Mouse (Mus musculus): ENCODE data around the gene Bcam.
A peak's percentile ranks its signal among the peaks of the same experiment; 100 is the strongest.

The Bcam gene

GRCm38 (mm10) chr7:19752652-19753051 is 18.2 kb downstream of the Bcam start:
- no peak for DNase-seq (ENCODE audit: low spot score)

- DNase-seq (ENCODE audit: low spot score): no peak
These were observed 19.8 kb downstream of the Bcam start for GRCm38 (mm10) chr7:19751070-19751383.

- DNase-seq (ENCODE audit: low spot score): peak; percentile 85
These were observed 20.4 kb downstream of the Bcam start, which contains the start of gene Nectin2 for GRCm38 (mm10) chr7:19750217-19751069. TSS of gene Nectin2 (minus strand) at chr7:19750483.

- peak; percentile 97 for DNase-seq (ENCODE audit: low spot score)
These were observed 21.2 kb downstream of the Bcam start for GRCm38 (mm10) chr7:19749389-19750216.

GRCm38 (mm10) chr7:19748219-19749195 is 22.3 kb downstream of the Bcam start:
- DNase-seq (ENCODE audit: low spot score): peak; percentile 53

- DNase-seq (ENCODE audit: low spot score): peak; percentile 49
These were observed 23.2 kb downstream of the Bcam start for GRCm38 (mm10) chr7:19747420-19748218.

- peak; percentile 82 for DNase-seq (ENCODE audit: low spot score)
These were observed 24.2 kb downstream of the Bcam start for GRCm38 (mm10) chr7:19746426-19747201.

- peak; percentile 80 for DNase-seq (ENCODE audit: low spot score)
These were observed 24.8 kb downstream of the Bcam start for GRCm38 (mm10) chr7:19745971-19746370.

- peak; percentile 56 for DNase-seq (ENCODE audit: low spot score)
These were observed 26.0 kb downstream of the Bcam start for GRCm38 (mm10) chr7:19744590-19745385.

GRCm38 (mm10) chr7:19743791-19744190 is 27.0 kb downstream of the Bcam start:
- DNase-seq (ENCODE audit: low spot score): no peak

- DNase-seq (ENCODE audit: low spot score): no peak
These were observed 28.3 kb downstream of the Bcam start for GRCm38 (mm10) chr7:19742468-19742867.

- DNase-seq (ENCODE audit: low spot score): no peak
These were observed 29.3 kb downstream of the Bcam start for GRCm38 (mm10) chr7:19741329-19742031.

GRCm38 (mm10) chr7:19740269-19740668 is 30.5 kb downstream of the Bcam start:
- no peak for DNase-seq (ENCODE audit: low spot score)

GRCm38 (mm10) chr7:19738771-19739170 is 32.0 kb downstream of the Bcam start:
- DNase-seq (ENCODE audit: low spot score): no peak

GRCm38 (mm10) chr7:19736389-19737057 is 34.3 kb downstream of the Bcam start:
- DNase-seq (ENCODE audit: low spot score): no peak

GRCm38 (mm10) chr7:19734178-19734666 is 36.6 kb downstream of the Bcam start:
- no peak for DNase-seq (ENCODE audit: low spot score)

GRCm38 (mm10) chr7:19726541-19726940 is 44.3 kb downstream of the Bcam start:
- no peak for DNase-seq (ENCODE audit: low spot score)

GRCm38 (mm10) chr7:19724167-19724566 is 46.6 kb downstream of the Bcam start:
- no peak for DNase-seq (ENCODE audit: low spot score)

All from testis, postnatal 14 days (tissue).